Mouse (Mus musculus) lung, adult 2 months (tissue): ENCODE measurements around the gene Snapc3.

ENCODE experiments used
- CTCF ChIP-seq: fragments of 200-500 bp; IDR thresholded peaks from 2 replicates; pipeline ENCODE4 v1.5.1; 2011; ENCODE audit warnings: mild to moderate bottlenecking, low read length, control low read depth; ENCODE audit not compliant: insufficient read depth
- POLR2A ChIP-seq: fragments of 200-500 bp; IDR thresholded peaks from 2 replicates; pipeline ENCODE4 v1.6.1; 2011; ENCODE audit warnings: low read depth, mild to moderate bottlenecking, control low read depth, low read length, borderline replicate concordance; ENCODE audit errors: extremely low read depth

- TF ChIP-seq POLR2A (no peak), CTCF (no peak)
Observed at GRCm38 (mm10) chr4:83409867-83410505, 7.5 kb upstream of the Snapc3 start.
